Mouse (Mus musculus) kidney, adult 2 months (tissue): Measurements from ENCODE around the gene Calr4. TPM values are rescaled to one million over a fixed set of nuclear protein-coding genes. Genes with fewer than 3 reads are reported as not detected.
A peak's percentile ranks its signal among the peaks of the same experiment; 100 is the strongest.

Experiments
- DNase-seq: peaks from one replicate; pipeline ENCODE4 v3.0.0; 2021
- H3K27ac ChIP-seq: fragments of 200-500 bp; 2 replicates; pipeline ENCODE4 v1.5.1; 2012; ENCODE audit warnings: low read depth, low read length, control low read depth, inconsistent platforms; ENCODE audit not compliant: insufficient read depth
- H3K27me3 ChIP-seq: fragments of 200-500 bp; replicated peaks from 2 replicates; pipeline ENCODE4 v1.6.1; 2012; ENCODE audit warnings: mild to moderate bottlenecking, moderate library complexity, low read length, inconsistent platforms; ENCODE audit not compliant: control insufficient read depth, insufficient read depth
- H3K36me3 ChIP-seq: fragments of 200-500 bp; 2 replicates; pipeline ENCODE4 v1.6.1; 2012; ENCODE audit warnings: mild to moderate bottlenecking, moderate library complexity, low read length, inconsistent platforms; ENCODE audit not compliant: control insufficient read depth, insufficient read depth
- H3K4me1 ChIP-seq: fragments of 200-500 bp; 2 replicates; pipeline ENCODE4 v1.6.1; 2011; ENCODE audit warnings: low read length; ENCODE audit not compliant: control insufficient read depth, insufficient read depth
- H3K4me3 ChIP-seq: fragments of 200-500 bp; 2 replicates; pipeline ENCODE4 v1.5.1; 2011; ENCODE audit warnings: mild to moderate bottlenecking, low read depth, low read length, control low read depth; ENCODE audit not compliant: insufficient read depth
- CTCF ChIP-seq: fragments of 200-500 bp; conservative IDR thresholded peaks from 2 replicates; pipeline ENCODE4 v1.5.1; 2011; ENCODE audit warnings: low read depth, mild to moderate bottlenecking, control low read depth, low read length, moderate library complexity, mixed read lengths; ENCODE audit not compliant: insufficient read depth, insufficient read length
- POLR2A ChIP-seq: fragments of 200-500 bp; IDR thresholded peaks from one replicate; pipeline ENCODE4 v1.6.1; 2011; ENCODE audit warnings: low read depth, low read length, control low read depth
- WGBS: fragments of 180-500 bp; shearing (Covaris S2); methylation state at CpG from one replicate; pipeline ENCODE4 v1.1.7; 2018; 5-methylcytosine and 5-hydroxymethylcytosine counted together
- polyA plus RNA-seq: library from polyadenylated mRNA; depleted of rRNA; stranded (reverse); fragments of >200 nt; gene quantifications from 2 replicates; pipeline ENCODE4 v1.2.3, GENCODE M21; 2012

Calr4 gene
- polyA plus RNA-seq, 1 experiment, result not detected

- peak; percentile 99 for DNase-seq
- Histone ChIP-seq H3K4me3 (peak within 1 kb of the TSS; percentile 84), H3K4me1 (peaks cover 2% of the 10 kb centered on the region; the same call in 1 of the 2 replicates), H3K27ac (peak within 1 kb of the TSS; percentile 85), H3K36me3 (no peaks in the 10 kb centered on the region; the same call in 1 of the 2 replicates), H3K27me3 (no peaks in the 10 kb centered on the region)
- under 1% methylated on average over 59 of the region's 59 CpGs for WGBS
- TF ChIP-seq POLR2A, result peak; percentile 83
- TF ChIP-seq CTCF, result no peak
Measured at GRCm38 (mm10) chr4:109201582-109202424, 32.5 kb upstream of the Calr4 start, which contains the start of gene Osbpl9. TSS of gene Osbpl9 (minus strand) at chr4:109202272.

- no peaks in the 10 kb centered on the region for H3K27me3 ChIP-seq
- no peak overlapping the region for H3K4me3 ChIP-seq
- no peaks in the 10 kb centered on the region; the same call in 1 of the 2 replicates for H3K36me3 ChIP-seq
- DNase-seq, result no peak
- H3K27ac ChIP-seq, result no peak overlapping the region
- no peaks in the 10 kb centered on the region; the same call in 1 of the 2 replicates for H3K4me1 ChIP-seq
- 82% methylated on average over 1 of the region's 1 CpGs for WGBS
- TF ChIP-seq POLR2A (no peak), CTCF (no peak)
Measured at GRCm38 (mm10) chr4:109203931-109204330, 30.4 kb upstream of the Calr4 start.

- peak; percentile 33 for DNase-seq
- no peaks in the 10 kb centered on the region for H3K27me3 ChIP-seq
- H3K36me3 ChIP-seq, result no peaks in the 10 kb centered on the region
- H3K4me1 ChIP-seq, result no peaks in the 10 kb centered on the region; the same call in 1 of the 2 replicates
- H3K27ac ChIP-seq, result no peak overlapping the region
- 44% methylated on average over 1 of the region's 1 CpGs for WGBS
- no peak overlapping the region for H3K4me3 ChIP-seq
- no peak for TF ChIP-seq POLR2A
- no peak for TF ChIP-seq CTCF
Measured at GRCm38 (mm10) chr4:109204416-109204815, 29.9 kb upstream of the Calr4 start.

- Histone ChIP-seq H3K4me3 (no peak overlapping the region), H3K4me1 (no peaks in the 10 kb centered on the region), H3K27ac (no peak overlapping the region), H3K36me3 (no peaks in the 10 kb centered on the region), H3K27me3 (no peaks in the 10 kb centered on the region)
- TF ChIP-seq POLR2A, result no peak
- TF ChIP-seq CTCF, result no peak
- no peak for DNase-seq
- WGBS, result 78% methylated on average over 5 of the region's 5 CpGs
Measured at GRCm38 (mm10) chr4:109207524-109207923, 26.8 kb upstream of the Calr4 start.

GRCm38 (mm10) chr4:109210253-109210652 is 24.0 kb upstream of the Calr4 start:
- no peak for DNase-seq
- Histone ChIP-seq H3K27ac (no peak overlapping the region), H3K36me3 (no peaks in the 10 kb centered on the region), H3K27me3 (no peaks in the 10 kb centered on the region), H3K4me1 (no peaks in the 10 kb centered on the region), H3K4me3 (no peak overlapping the region)
- TF ChIP-seq POLR2A (no peak), CTCF (no peak)
- WGBS, result 80% methylated on average over 2 of the region's 2 CpGs

GRCm38 (mm10) chr4:109210881-109211280 is 23.4 kb upstream of the Calr4 start:
- Histone ChIP-seq H3K4me3 (no peak overlapping the region), H3K36me3 (no peaks in the 10 kb centered on the region), H3K4me1 (no peaks in the 10 kb centered on the region), H3K27ac (no peak overlapping the region), H3K27me3 (no peaks in the 10 kb centered on the region)
- no peak for DNase-seq
- WGBS, result 68% methylated on average over 4 of the region's 4 CpGs
- TF ChIP-seq CTCF, result no peak
- no peak for TF ChIP-seq POLR2A

GRCm38 (mm10) chr4:109213986-109214385 is 20.3 kb upstream of the Calr4 start:
- DNase-seq, result no peak
- TF ChIP-seq POLR2A, result no peak
- no peak for TF ChIP-seq CTCF
- 81% methylated on average over 3 of the region's 3 CpGs for WGBS

More at GRCm38 (mm10) chr4:109213986-109214385, 20.3 kb upstream of the Calr4 start:
- H3K4me1 ChIP-seq, result no peaks in the 10 kb centered on the region
- H3K27ac ChIP-seq, result no peak overlapping the region
- H3K36me3 ChIP-seq, result no peaks in the 10 kb centered on the region
- no peak overlapping the region for H3K4me3 ChIP-seq
- no peaks in the 10 kb centered on the region for H3K27me3 ChIP-seq
